Mouse (Mus musculus) embryonic fibroblast, embryonic 13.5 days (primary cell): ENCODE measurements around the gene Ccdc188. TPM values are rescaled to one million over a fixed set of nuclear protein-coding genes. Genes with fewer than 3 reads are reported as not detected.

Experiments
- H3K27ac ChIP-seq: 2 replicates; pipeline ENCODE4 v1.5.1; 2012; ENCODE audit warnings: low read length, control low read depth, inconsistent platforms; ENCODE audit not compliant: insufficient read depth
- H3K4me1 ChIP-seq: 2 replicates; pipeline ENCODE4 v1.6.1; 2011; ENCODE audit warnings: low read length; ENCODE audit not compliant: control insufficient read depth, insufficient read depth
- H3K4me3 ChIP-seq: 2 replicates; pipeline ENCODE4 v1.5.1; 2011; ENCODE audit warnings: mild to moderate bottlenecking, control low read depth, low read length; ENCODE audit not compliant: insufficient read depth
- CTCF ChIP-seq: IDR thresholded peaks from 2 replicates; pipeline ENCODE4 v1.5.1; 2011; ENCODE audit warnings: mild to moderate bottlenecking, control low read depth, low read length, moderate library complexity, borderline replicate concordance; ENCODE audit not compliant: insufficient read depth
- POLR2A ChIP-seq: IDR thresholded peaks from 2 replicates; pipeline ENCODE4 v1.6.1; 2011; ENCODE audit warnings: low read depth, mild to moderate bottlenecking, control low read depth, low read length, moderate library complexity
- polyA plus RNA-seq: library from polyadenylated mRNA; stranded (reverse); fragments of >200 nt; gene quantifications from 2 replicates; pipeline ENCODE4 v1.2.4, GENCODE M21; 2011; ENCODE audit warnings: low read depth; ENCODE audit not compliant: missing spikeins, insufficient read length

The Ccdc188 gene
- polyA plus RNA-seq, 1 experiment, result not detected

GRCm38 (mm10) chr16:18201620-18202019, 16.1 kb upstream of the Ccdc188 start:
- TF ChIP-seq POLR2A (no peak), CTCF (no peak)
- no peaks in the 10 kb centered on the region for H3K4me1 ChIP-seq
- H3K27ac ChIP-seq, result no peak overlapping the region
- H3K4me3 ChIP-seq, result no peak overlapping the region

GRCm38 (mm10) chr16:18202061-18202460, 15.6 kb upstream of the Ccdc188 start:
- H3K4me1 ChIP-seq, result no peaks in the 10 kb centered on the region
- TF ChIP-seq CTCF, result no peak
- TF ChIP-seq POLR2A, result no peak
- no peak overlapping the region for H3K4me3 ChIP-seq
- no peak overlapping the region for H3K27ac ChIP-seq

GRCm38 (mm10) chr16:18203430-18204091, 14.1 kb upstream of the Ccdc188 start:
- Histone ChIP-seq H3K4me1 (no peaks in the 10 kb centered on the region), H3K4me3 (no peak overlapping the region), H3K27ac (no peak overlapping the region)
- no peak for TF ChIP-seq POLR2A
- TF ChIP-seq CTCF, result no peak

- H3K27ac ChIP-seq, result no peak overlapping the region
- H3K4me1 ChIP-seq, result no peaks in the 10 kb centered on the region
- TF ChIP-seq CTCF (peak; percentile 62; the same call in 1 of the 2 replicates), POLR2A (no peak)
- H3K4me3 ChIP-seq, result no peak overlapping the region
These were observed 6.8 kb upstream of the Ccdc188 start for GRCm38 (mm10) chr16:18210701-18211416.

- no peak overlapping the region for H3K4me3 ChIP-seq
- TF ChIP-seq CTCF, result peak; percentile 98
- no peak for TF ChIP-seq POLR2A
- no peak overlapping the region for H3K27ac ChIP-seq
- H3K4me1 ChIP-seq, result no peaks in the 10 kb centered on the region
These were observed 6.1 kb upstream of the Ccdc188 start for GRCm38 (mm10) chr16:18211417-18212171.

GRCm38 (mm10) chr16:18213689-18214088, 4.0 kb upstream of the Ccdc188 start:
- Histone ChIP-seq H3K27ac (no peak overlapping the region), H3K4me1 (no peaks in the 10 kb centered on the region), H3K4me3 (no peak overlapping the region)
- TF ChIP-seq CTCF (no peak), POLR2A (no peak)

GRCm38 (mm10) chr16:18214858-18215257, 2.8 kb upstream of the Ccdc188 start:
- Histone ChIP-seq H3K27ac (no peak overlapping the region), H3K4me1 (no peaks in the 10 kb centered on the region), H3K4me3 (no peak overlapping the region)
- TF ChIP-seq POLR2A (no peak), CTCF (no peak)

- no peak for TF ChIP-seq CTCF
- TF ChIP-seq POLR2A, result no peak
- Histone ChIP-seq H3K27ac (no peak overlapping the region), H3K4me3 (no peak overlapping the region)
These were observed 909 bp downstream of the Ccdc188 start for GRCm38 (mm10) chr16:18218580-18218996.

GRCm38 (mm10) chr16:18220001-18220400, 2.3 kb downstream of the Ccdc188 start:
- no peak overlapping the region for H3K4me3 ChIP-seq
- no peak for TF ChIP-seq POLR2A
- no peak for TF ChIP-seq CTCF
- no peak overlapping the region for H3K27ac ChIP-seq
- H3K4me1 ChIP-seq, result no peaks in the 10 kb centered on the region

More at GRCm38 (mm10) chr16:18218580-18218996, 909 bp downstream of the Ccdc188 start:
- H3K4me1 ChIP-seq, result no peaks in the 10 kb centered on the region
